Mouse (Mus musculus): Measurements from ENCODE around the gene Zfp28.

Gene Zfp28

DNA sequence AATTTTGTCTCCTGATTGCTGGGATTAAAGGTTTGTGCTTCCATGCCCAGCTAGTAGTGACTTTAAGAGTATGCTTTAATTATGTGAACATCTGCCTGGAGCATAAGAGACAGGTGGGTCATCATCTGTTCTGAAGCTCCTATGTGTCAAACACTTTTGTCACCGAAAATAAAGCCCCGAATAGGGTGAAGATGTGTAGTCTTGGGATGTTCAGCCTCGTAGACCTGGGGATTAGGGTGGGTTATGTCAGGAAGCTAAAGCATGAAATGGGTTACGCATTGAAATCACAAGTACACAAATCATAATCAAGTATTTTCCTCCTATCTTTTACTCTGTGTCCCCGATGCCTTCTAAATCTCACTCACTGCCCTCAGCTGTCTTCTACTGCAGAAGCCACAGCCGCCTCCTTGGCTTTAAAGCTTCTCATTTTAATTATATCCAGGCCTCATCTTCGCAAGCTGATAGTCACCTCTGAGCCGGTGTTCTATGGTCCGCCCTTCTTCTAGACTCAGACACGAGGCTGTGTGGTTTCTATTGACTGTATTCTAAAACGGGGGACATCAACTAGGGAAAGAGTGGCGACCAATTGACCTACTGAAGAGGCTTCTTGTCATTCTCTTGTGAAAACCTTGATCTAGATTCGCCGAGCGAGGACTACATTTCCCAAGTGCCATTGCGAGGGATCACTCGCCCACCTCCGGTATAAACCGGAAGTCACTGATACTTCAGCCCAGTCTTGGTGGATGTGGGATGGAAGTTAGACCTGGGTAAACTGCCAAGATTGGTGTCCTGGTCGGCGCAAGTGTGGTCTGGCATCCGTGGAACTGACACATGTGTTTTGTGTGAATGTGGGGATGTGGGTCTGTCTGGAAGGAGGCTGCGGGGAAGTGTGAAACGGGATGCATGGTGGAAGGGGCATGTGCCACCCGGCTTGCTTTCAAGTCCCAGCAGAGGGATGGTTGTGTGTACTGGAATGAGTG is 15.2 kb downstream of the Zfp28 start, which contains the start of gene Smim17:
Gene Smim17, plus strand, starts transcription at position 720 of the 980 bp plus-strand sequence.
- DNase-seq (ENCODE audit: low spot score), result peak; percentile 23

DNA sequence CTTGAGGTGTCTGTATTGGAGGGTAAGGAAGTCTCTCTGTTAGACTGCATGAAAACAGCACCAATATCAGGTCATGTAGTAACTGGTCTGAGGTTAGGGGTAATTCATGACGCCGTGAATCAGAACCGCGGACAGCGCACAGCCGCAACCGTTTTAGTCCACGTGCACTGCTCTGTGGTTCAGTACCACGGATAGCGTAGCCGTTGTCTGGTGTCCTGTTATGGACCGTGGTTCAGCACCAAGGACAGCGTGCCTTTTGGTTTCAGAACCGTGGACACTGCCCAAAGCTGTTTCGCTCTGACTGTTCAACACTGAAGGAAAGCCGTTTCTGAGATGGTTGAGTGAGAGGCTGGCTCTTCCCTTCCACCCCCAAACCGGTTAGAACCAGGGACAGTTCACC is 26.9 kb downstream of the Zfp28 start, which contains the start of gene Gm20715:
Gene Gm20715, plus strand, starts transcription at position 235 of the 400 bp plus-strand sequence.
- peak; percentile 97 for DNase-seq (ENCODE audit: low spot score)

DNA sequence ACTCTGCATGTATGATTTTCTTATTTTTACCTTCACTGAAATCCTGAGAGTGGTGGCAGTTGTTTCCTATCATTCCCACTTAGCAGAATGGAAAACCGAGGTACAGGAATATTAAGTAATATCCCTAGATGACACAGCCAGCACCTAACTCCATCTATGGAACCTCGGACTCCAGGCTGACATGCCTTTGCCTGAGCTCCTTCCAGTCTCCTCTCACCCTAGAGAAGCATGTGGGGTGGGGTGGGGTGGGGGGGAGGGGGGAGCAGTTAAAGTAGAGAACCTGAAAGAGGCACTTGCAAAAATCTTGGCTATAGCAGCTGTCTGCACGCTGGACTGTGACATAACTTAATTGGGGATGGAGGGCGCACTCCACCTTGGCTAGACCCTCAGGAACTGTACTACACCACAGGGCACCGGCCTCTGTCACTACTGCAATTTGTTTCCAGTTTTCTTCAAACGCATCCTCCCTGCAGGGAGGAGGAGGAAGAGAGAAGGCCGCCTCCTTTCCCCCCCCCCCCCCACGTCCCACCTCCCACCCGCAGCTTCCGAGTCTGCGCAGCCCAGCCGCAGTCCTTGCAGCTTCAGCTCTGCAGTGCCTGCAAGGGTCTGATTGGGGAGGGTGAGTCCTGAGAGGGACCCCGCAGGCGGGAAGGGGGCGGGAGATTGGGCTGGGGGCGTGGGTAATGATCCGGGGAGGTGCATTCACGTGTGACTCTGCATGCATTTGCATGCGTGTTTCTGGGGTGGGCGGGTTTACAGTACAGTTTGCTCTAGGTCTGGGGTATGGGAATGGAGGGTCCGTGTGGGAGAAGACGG is 31.7 kb downstream of the Zfp28 start:
- no peak for DNase-seq (ENCODE audit: low spot score)

DNA sequence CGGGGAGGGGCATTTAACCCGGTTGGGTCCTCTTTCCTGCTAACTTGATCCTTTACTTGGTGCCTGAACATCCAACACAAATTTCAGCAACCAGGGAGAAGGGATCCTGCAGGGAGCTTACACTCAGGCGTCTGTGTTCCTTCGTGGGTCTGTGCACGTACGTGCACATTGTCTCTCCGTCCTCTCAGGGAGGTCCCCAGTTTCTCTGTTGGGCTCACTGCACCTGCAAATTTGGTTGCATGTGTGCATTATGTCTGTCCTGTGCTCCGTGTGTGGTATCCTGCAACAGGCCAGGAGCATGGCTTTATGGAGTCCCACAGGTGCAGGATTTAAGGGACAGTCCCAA is 32.3 kb downstream of the Zfp28 start:
- no peak for DNase-seq (ENCODE audit: low spot score)

DNA sequence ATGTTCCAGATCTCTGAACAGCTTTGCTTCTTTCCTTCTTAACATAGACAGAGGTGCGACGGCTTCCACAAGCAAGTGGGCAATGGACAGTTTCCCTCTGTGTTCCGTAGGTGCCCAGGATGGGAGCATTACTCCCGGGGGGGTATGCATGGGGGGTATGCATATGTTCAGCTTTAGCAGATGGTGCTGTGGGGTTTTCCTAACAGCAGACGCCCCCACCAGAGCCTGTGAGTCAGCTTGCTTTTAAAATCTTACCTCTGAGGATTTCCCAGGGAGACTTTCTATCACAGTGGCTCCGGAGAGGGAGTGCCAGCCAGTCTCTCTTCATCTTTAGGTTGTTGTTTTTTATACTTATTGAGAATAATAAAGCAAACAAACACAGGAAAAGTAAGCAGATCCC is 36.8 kb downstream of the Zfp28 start:
- no peak for DNase-seq (ENCODE audit: low spot score)

DNA sequence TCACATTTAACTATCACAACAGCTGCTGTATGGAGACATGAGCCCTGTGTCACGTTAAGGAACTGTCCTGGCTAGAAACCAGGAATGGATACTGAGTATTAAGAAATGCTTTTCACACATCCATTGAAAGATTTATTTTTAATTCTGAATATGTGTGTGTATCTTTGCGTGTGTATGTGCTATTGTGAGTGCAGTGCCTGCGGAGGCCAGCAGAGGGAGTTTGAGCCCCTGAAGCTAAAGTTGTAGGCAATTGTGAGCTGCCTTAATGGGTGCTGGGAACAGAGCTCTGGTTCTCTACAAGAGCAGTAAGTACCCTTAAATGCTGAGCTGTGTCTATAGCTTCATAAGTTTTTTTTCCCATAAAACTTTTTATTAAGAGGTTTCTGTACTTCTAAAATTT is 46.3 kb downstream of the Zfp28 start:
- no peak for DNase-seq (ENCODE audit: low spot score)

DNA sequence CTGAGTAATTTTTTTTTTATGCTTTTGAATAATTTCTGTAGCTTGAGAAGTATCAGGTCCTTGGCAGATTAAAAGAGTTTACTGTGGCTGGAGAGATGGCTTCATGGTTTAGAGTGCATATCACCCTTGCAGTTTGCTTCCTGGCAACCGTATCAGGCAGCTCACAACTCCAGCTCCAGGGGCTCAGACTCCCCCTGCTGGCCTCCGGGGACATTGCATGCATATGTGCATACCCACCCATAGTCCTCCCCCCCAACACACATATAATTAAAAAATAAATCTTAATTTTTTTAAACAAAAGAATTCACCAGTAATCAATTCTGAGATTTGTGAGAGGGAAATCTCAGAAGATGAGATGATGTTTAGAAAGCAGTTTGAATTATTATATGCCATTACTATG is 47.2 kb downstream of the Zfp28 start:
- DNase-seq (ENCODE audit: low spot score), result peak; percentile 3

DNA sequence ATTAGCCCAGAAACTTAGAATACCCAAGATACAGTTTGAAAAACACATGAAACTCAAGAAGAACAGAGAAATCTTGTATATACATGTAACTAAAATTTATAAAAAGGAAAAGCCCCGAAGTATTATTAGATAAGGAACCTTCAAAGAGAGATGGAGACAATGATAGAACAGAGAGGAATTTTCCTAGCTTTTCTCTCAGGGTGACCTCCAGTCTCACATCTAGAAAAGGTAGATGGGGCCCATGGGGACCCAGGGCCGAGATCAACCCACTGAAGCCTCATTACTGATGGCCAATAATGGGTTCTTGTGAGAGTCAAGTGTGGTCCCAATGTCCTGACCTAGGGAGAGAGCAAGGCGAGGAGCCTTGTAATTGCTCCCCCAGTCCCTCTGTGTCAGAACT is 55.3 kb downstream of the Zfp28 start, which contains the start of gene Olfr1344:
Gene Olfr1344, plus strand, starts transcription at position 301 of the 400 bp plus-strand sequence.
- no peak for DNase-seq (ENCODE audit: low spot score)

DNA sequence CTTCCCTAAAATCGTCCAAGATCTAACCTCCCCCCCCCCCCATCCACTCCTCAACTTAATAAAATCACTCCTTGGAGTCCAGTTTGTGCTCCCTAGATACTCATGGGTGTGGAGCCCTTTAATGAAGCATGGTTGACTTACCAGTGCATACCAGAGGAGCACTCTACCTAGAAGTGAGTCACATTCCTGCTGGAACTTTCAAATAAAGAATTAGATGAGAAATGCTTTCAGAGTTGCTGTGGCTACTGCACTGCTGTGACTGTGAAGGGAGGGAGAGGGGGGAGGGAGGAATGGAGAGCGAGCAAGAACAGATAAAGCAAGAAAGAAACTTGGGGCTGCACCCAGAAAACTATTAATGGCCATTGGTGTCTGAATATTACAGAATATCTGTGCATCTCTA is 58.1 kb downstream of the Zfp28 start:
- DNase-seq (ENCODE audit: low spot score), result no peak
